Mouse (Mus musculus): ENCODE measurements around the gene Ubc. TPM values are rescaled to one million over a fixed set of nuclear protein-coding genes. Genes with fewer than 3 reads are reported as not detected.
A peak's percentile ranks its signal among the peaks of the same experiment; 100 is the strongest.

Ubc gene
- total RNA-seq, 2 experiments from 2014 or later: 849 to 918 TPM

GRCm38 (mm10) chr5:125383637-125384420 lies 6.2 kb downstream of the Ubc start:
- intact Hi-C loops (cut with DNase I): no loop called here
- DNase-seq: no peak

GRCm38 (mm10) chr5:125382673-125383558 lies 7.1 kb downstream of the Ubc start:
- peak; percentile 63 for DNase-seq
- intact Hi-C loops (cut with DNase I): no loop called here

- DNase-seq: no peak
- intact Hi-C loops (cut with DNase I): no loop called here
Measured at GRCm38 (mm10) chr5:125381954-125382672, 7.9 kb downstream of the Ubc start.

- intact Hi-C loops (cut with DNase I): no loop called here
- no peak for DNase-seq
Measured at GRCm38 (mm10) chr5:125378919-125379318, 11.1 kb downstream of the Ubc start.

GRCm38 (mm10) chr5:125377214-125377613 lies 12.8 kb downstream of the Ubc start:
- intact Hi-C loops (cut with DNase I): no loop called here
- DNase-seq: no peak

- intact Hi-C loops (cut with DNase I): no loop called here
- DNase-seq: no peak
Measured at GRCm38 (mm10) chr5:125375871-125376270, 14.1 kb downstream of the Ubc start.

- intact Hi-C loops (cut with DNase I): no loop called here
- no peak for DNase-seq
Measured at GRCm38 (mm10) chr5:125372027-125372426, 18.0 kb downstream of the Ubc start.

- intact Hi-C loops (cut with DNase I): no loop called here
Measured at GRCm38 (mm10) chr5:125370950-125371693, 18.9 kb downstream of the Ubc start.

GRCm38 (mm10) chr5:125368568-125368967 lies 21.4 kb downstream of the Ubc start:
- peak; percentile 49 for DNase-seq
- intact Hi-C loops (cut with DNase I): loop anchor here (5.0 kb wide), 1 partner anchor 96 kb away; no protein-coding TSS in a partner anchor

More at GRCm38 (mm10) chr5:125370950-125371693, 18.9 kb downstream of the Ubc start:
- no peak for DNase-seq

GRCm38 (mm10) chr5:125368156-125368555 lies 21.8 kb downstream of the Ubc start:
- intact Hi-C loops (cut with DNase I): loop anchor here (5.0 kb wide), 1 partner anchor 96 kb away; no protein-coding TSS in a partner anchor
- DNase-seq: no peak

- no peak for DNase-seq
- intact Hi-C loops (cut with DNase I): loop anchor here (5.0 kb wide), 1 partner anchor 93 kb away; no protein-coding TSS in a partner anchor
Measured at GRCm38 (mm10) chr5:125364851-125365429, 25.1 kb downstream of the Ubc start.

GRCm38 (mm10) chr5:125363894-125364293 lies 26.1 kb downstream of the Ubc start:
- intact Hi-C loops (cut with DNase I): no loop called here
- DNase-seq: no peak

GRCm38 (mm10) chr5:125360981-125361510 lies 29.0 kb downstream of the Ubc start:
- DNase-seq: no peak
- intact Hi-C loops (cut with DNase I): no loop called here

GRCm38 (mm10) chr5:125360566-125360965 lies 29.4 kb downstream of the Ubc start:
- intact Hi-C loops (cut with DNase I): no loop called here
- DNase-seq: peak; percentile 64

- intact Hi-C loops (cut with DNase I): no loop called here
- no peak for DNase-seq
Measured at GRCm38 (mm10) chr5:125358270-125358608, 31.8 kb downstream of the Ubc start.

GRCm38 (mm10) chr5:125357543-125358269 lies 32.3 kb downstream of the Ubc start:
- intact Hi-C loops (cut with DNase I): no loop called here
- no peak for DNase-seq

GRCm38 (mm10) chr5:125355650-125356049 lies 34.4 kb downstream of the Ubc start:
- DNase-seq: no peak
- intact Hi-C loops (cut with DNase I): no loop called here

- no peak for DNase-seq
Measured at GRCm38 (mm10) chr5:125354885-125355492, 35.0 kb downstream of the Ubc start.

More at GRCm38 (mm10) chr5:125354885-125355492, 35.0 kb downstream of the Ubc start:
- intact Hi-C loops (cut with DNase I): no loop called here

All from left cerebral cortex, postnatal 4 days (tissue).